Mouse (Mus musculus): ENCODE results near the gene Ccdc88c.

GRCm38 (mm10) chr12:100906861-100907260, 122.0 kb downstream of the Ccdc88c start:
- no peak for TF ChIP-seq GATA1 (IDR thresholded peaks at IDR 0.05; ENCODE audit: low read length)
- TF ChIP-seq TAL1 (IDR thresholded peaks at IDR 0.05; ENCODE audit: low read length) = no peak

Data from erythroblast, embryonic 14.5 days (primary cell).